Mouse (Mus musculus): Measurements from ENCODE around the gene Arhgef12.

Arhgef12 gene

DNA sequence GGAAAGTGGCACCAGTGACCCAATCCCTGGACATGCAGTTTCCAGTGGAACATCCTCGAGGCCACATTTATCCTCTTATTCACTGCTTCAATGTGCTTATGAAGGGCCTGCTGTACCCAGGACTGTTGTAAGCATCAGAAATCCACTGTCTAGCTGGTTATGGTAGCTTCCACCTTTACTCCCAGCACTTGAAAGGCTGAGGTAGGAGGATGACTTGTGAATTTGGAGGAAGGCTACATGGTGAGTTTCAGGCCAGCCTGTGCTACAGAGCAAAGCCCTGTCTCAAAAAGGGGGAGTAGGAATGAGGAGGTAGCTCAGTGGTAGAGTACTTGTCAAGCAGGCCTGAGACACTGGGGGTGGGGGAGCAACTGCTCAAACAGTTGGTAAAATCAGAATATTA lies 1.0 kb upstream of the Arhgef12 start:
- DNase-seq = no peak

DNA sequence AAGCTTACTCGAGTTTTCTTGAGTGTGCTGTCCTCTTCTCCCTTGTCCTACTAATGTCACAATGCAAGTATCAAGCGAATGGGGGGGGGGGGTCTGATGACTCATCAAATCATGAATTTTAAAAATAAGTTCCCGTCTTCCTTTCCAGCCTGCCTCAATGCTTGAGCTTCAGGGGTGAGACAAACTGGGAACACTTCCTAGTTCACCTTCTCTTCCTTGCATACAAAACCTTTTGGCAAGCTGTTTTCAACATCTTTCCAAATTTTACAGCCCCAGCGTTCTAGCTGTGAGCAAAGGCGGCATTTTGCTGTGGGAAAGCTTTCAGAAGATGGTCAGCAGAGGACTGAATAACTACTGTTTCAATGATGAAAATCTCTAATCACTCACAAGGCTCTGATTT lies 516 bp upstream of the Arhgef12 start:
- DNase-seq = no peak

DNA sequence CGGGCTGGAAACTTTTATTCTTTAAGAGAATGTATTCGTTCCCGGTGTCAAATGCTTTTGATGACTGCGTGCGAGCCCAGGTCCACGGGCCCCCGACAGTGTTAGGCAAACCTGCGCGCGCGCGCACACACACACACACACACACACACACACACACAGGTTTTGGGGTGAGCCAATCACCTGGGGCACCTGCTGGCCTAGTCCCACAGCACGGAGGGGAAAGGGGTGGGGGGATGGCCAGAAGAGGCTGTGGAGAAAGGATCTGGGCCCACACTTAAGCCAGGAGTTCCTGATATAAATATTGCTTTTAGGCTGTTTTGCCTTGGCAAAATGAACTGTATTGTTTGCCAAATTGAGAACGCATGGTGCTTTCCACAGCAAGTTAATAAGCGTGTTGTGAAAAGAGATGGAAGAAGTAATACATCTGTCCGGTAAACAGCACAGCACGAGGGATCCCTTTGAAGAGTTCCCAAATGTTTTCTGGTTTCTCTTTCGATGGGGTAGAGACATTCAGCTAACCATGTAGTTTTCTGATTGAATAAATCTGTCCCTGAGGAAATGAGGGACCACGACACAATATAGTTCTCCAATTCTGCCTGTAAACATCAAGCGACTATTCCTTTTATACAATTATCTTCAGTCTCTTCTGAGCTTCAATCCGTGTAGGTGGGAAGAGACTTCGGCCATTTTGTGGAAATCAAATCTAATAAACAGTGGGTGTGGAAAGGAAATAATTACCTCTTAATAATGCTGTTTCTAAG lies 433 bp downstream of the Arhgef12 start:
- DNase-seq = no peak

DNA sequence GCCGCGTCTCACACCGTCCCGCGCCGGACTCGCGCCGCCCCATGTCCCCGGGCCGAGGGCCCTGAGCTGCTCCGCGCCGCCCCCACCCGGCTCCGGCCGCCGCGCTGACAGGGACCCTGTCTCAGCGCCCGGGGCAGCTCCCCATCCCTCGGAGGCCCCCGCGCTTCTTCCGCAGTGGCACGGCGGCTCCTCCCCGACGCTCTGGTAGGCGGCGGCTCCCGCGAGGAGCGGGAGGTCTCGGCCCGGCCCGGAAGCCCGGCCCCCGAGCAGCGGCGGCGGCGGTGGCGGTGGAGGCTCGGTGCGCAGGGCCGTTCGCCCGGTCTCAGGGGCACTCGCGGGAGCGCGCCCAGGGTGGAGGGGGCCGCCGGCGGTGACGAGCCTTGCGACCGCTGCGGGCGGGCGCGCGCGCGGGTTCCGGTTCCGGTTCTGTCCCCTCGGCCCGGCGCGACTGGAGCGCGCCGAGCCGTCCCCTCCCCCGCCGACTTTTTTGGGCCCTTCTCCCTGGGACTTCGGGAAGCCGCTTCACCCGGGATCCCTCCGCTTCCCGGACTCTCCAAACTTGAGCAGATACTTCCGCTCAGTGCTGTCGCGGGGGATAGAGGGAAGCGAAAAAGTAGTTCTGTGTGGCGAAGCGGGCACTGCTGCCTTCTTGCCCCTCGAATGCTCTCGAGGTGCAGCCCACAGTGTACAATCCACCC lies 1.2 kb downstream of the Arhgef12 start:
- peak; percentile 93 for DNase-seq

DNA sequence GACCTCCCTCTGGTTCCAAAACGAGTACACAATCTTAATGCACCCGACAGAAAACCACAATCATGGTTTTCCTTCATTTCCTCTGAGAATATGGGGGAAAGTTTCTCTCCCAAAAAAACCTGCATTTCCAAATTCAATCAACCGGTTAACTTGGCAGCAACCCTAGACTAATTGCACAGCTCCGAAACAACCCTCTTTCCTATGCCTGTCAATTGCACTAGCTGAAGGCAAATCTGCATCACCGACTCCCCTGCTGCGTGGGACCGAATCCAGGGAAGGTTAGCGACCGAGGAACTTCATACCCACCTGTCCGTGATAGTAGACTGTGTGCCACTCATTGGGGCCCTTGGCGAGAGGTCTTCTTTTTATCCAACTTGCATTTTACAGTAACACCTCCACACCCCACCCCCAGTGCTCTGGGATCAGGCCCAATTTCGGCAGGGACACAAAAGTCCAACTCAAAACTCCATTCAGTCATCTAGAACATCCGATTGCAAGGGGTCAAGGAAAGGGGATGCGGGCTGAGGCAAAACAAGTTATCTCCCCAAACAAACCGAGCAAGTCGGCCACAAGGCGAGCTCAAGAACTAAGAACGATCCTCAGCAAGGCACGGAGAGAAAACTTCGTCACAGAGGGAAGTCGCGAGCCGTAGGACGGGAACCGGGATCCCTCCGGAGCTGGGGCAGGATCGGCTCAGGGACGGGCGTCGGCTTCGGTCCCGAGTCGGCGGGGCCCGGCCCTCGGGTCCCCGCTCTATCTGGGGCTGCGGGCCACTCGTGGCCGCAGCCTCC lies 2.0 kb downstream of the Arhgef12 start:
- peak; percentile 78 for DNase-seq

DNA sequence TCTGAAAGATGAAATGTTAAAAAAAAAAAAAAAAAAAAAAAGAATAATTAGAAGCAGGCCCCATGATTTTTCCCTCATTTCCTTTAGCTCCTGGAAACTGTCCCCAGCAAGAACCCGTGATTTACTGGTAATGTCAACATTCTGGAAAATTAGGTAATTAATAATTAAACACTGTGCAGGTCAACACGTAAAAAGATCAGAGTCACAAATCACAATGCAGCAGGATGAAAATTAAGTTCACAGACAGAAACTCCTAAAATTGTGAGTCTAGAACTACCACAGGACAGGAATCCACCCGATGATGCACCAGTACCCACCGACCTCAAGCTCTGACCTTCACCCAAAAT lies 2.5 kb downstream of the Arhgef12 start:
- no peak for DNase-seq

DNA sequence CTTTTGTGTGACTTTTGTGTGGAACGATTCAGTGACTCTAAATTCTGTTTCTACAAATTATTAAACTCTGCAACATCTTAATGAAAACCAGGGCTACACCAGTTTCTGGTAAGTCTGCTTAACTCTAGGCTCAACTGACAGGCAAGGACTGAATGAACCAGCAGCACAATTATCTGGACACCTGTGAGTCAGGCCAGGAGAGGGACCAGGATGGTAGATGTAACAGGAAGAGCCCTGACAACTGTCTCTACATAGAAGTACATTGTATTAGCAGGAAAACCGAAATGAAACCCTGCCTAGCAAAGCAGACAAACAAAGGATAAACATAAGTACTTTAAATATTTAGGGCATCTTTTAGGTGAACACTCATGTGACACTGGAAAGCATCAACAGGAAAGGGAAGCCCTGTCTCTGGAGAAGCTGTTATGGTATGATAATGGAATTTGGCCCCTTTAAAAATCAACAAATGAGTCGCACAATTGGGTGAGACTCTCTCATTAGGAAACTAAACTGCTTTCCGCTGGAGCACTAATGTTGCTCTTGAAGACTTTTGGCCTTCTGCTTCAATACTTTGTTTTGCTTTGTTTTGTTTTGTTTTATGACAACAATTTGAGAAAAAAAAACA lies 3.3 kb downstream of the Arhgef12 start:
- no peak for DNase-seq

DNA sequence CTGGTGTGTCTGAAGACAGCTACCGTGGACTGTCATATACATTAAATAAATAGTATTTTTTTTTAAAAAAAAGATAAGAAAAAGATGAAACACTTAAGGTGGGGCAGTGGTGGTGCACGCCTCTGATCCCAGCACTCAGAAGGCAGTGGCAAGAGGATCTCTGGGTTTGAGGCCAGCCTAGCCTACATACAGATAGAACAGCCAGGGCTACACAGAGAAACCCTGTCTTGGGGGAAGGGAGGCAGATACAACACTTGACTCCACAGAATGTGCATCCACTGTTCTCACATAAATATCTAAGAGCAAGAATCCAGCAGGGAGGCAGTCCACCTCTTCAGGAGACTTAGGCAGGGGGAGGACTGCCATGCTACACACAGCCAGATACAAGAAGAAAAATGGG lies 4.1 kb downstream of the Arhgef12 start:
- no peak for DNase-seq

DNA sequence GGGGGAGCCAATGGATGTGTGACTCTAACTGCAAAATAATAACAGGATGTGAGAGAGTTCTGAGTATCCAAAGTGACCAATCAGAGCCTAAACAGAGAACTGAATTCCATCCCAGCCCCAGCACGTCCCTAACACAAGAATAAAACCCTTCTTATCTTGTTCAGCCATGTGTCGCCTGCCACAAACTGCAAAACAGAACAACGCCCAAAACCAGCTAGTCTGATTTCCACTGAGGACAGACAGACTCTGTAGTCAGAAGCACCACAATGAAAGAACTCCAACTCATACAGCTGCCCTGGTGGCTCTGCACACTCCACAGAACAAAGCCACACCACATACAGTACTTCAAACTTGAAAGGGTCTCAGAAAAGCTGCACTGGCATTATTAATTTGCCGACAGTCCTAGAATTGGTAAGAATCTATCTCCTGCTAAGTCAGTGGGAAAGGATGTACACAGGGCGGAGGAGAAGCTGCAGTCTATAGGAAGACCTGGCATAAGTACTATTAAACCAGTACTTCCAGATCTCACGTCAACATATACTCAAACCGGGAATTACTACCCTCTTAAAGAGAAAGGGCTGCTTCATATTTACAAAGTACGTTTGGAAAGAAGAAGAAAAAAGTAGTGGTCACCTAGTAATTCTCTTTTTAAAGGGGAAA lies 5.0 kb downstream of the Arhgef12 start:
- no peak for DNase-seq

DNA sequence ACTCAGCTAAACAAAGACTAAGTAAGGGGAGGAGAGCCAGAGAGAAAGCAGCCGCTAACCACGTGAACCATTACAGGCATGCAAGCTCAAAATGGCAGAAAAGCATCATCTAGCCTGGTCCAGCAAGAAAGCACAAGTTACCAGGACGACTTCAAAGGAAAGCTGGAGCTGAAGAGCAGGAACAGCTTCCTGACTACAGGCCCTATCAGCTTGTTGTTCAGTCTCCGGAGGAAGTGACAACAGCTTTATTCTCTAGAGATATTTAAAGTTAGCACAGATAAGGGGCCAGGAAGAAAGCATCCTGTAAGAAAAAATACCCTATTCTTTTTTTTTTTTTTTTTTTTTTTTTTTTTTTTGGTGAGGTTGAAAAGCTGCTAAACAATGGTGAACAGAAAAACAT lies 8.1 kb downstream of the Arhgef12 start:
- no peak for DNase-seq

DNA sequence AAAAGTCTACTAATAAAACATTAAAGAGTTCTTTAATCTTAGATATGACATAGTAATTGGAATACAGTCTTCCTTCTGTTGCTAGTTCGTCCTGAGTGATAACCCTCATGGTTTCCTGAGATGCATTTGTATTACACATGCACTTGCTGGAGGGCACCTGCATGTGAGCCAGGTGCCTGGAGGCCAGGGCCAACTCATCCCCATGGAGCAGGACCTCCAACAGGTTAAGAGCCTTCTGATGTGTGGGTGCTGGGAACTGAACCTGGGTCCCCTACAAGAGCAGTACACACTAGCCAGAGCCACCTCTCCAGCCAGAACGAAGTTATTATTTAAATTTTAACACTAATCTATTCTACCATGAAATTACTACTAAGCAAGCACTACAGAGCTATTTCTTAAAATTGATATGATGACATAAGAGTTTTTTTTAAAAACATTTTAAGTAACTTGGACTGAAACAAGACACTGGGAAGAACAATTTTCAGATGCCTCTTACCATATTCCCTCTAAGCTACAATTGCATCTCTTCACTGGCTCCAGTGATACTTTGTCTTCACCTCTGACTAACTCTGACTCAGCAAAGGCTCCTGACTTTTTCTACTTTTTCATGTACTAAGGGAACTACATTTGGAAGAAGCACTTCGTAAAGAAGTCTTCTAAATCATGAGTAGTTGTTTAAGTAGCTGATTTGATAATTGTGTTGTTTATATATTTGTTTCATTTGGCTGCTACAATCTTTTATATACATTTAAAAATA lies 9.1 kb downstream of the Arhgef12 start:
- DNase-seq = no peak

DNA sequence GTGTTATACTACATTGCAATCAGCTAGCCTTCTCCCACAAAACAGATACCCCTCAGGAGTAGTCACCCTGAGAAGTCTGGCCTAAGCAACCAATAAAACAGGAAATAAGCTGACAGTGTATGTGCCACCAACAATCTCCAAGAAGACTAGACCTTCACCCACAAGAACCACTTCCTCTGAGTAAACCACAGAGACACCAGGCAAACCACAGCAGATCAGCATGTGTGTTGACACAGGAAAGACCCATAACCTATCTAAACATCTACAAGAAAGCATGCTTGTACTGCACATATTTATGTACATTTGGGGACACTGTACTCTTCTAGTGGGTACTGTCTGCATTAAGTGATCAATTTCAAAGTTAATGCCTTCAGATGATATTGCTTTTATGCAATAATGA lies 10.7 kb downstream of the Arhgef12 start:
- DNase-seq = no peak

DNA sequence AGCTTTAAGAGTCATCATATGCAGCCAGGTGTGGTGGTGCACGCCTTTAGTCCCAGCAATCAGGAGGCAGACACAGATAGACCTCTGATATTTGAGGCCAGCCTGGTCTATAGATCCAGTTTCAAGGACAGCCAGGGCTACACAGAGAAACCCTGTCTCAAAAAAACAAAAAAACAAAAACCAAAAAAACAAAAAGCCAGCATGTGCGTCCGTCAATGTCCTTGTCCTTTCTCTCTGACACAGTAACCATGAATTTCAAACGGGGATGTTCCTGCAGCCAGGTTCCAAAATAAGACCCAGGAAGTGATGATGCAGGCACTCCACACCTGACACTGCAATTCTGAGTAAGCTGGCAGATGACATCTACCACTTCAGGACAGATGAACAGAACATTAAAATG lies 12.2 kb downstream of the Arhgef12 start:
- DNase-seq = no peak

DNA sequence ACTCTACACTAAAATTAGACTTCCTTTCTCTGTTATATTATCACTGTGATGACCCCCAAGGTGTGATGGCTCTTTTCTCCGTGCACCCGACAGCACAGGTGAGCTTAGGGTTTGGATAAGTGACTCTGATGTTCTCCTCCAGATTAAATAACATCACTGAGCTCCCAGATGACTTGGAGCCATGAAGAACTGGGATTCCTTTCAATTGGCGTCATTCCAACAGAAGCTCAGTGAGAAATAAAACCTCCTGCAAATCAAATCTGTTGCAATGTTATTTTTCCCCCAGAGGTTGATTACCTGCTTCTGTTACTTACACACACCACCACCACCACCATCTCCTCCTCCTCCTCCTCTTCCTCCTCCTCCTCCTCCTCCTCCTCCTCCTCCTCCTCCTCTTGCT lies 13.2 kb downstream of the Arhgef12 start:
- DNase-seq = no peak

DNA sequence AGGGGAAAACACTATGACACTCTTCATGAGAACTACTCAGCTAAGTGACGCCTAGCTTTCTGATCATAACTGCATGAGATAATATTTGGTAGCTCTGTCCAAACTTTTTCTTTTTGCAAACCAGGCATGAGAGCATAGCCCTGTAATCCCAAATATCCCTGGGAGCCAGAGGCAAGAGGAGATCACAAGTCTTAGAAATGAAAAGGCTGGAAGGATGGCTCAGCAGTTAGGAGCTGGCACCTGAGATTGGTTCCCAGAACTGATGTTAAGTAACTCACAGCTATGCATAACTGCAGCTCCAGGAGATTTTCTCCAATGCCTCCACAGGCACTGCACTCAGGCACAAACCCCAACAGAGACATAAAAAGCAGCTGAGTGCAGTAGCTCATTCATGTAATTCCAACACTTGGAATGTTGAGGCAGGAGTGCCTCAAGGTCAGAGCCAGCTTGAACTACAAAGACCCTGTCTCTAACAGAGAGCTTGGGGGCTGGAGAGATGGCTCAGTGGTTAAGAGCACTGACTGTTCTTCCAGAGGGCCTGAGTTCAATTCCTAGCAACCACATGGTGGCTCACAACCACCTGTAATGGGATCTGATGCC lies 21.3 kb downstream of the Arhgef12 start:
- no peak for DNase-seq

DNA sequence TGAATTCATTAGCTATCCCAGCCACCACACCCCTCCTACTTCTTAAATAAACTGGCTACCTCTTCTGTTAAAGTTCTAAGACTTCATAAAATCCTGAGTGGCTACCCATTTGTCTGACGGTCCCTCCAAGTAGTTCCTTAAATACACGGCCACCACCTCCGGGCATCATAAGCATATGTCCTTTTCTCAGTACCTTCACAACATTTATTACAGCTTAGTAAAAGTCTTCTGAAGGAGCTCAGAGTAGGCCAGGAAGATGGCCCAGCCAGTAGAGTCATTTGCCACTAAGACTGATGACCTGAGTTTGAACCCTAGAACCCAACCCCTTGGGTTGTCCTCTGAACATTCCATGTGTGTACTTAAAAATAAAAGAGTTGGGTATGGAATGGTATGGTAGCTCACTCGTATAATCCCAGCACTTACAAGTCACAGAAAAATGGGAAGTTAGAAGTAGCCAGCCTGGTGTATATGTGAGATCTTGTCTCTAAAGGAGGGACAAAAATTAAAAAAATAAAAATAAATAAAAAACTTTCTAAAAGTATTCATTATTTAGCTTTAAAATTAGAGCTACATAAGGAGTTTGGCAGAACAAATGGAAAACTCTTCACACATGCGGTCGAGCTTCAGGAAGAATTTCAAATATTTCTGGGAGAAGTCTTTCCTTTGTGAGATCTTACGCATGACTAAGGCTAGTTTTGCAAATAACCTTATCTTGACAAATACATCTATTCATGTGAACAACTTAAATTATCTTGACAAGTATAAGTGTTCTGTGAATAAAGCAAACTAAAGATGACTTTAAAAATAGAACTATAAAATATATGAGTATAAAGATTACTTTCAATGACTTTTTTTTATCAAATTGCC lies 22.3 kb downstream of the Arhgef12 start:
- no peak for DNase-seq

DNA sequence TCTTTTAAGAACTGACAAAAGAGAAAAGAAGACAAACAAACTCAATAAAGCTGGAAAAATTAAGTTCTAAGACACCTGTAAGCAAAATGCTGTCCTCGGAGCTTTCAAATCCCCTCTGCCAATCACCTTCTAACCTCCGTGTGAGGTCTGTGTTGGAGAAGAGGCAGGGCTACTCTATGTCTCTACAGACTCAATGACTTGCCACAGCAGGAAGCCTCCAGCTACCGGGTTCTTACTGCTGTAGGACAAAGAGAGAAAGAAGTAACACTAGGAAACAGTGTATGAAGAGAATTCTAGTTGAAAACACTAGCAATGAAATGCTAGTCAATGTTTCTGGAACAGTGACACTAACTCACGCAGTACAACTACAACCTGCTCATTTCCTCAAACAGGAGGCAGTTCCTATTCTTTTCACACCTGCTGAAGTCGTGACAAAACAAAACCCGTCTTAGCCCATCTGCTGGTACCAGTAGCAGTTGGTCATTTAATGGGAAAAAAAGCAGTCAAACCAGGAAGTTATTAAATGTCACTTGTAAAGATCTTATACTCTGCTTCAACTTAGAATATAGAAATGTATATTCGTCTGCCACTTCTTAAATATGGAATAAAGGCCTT lies 23.5 kb downstream of the Arhgef12 start:
- no peak for DNase-seq

DNA sequence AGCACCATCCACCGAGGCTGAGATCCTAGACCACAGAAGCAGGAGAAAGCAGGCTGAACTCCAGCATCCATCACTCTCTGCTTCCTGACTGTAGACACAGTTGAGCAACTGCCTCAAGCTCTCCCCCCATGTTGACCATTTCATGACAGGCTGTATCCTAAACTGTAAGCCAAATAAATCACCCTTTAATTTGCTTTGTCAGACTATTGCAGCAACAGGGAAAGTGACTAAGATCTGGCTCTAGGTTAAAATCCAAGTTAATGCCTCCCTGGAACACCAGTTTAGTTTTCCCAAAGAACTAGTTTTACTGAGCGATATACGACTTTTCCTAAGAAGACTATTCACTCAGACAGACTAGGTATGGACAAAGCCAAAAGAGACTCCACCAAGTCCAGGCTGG lies 28.3 kb downstream of the Arhgef12 start:
- no peak for DNase-seq

DNA sequence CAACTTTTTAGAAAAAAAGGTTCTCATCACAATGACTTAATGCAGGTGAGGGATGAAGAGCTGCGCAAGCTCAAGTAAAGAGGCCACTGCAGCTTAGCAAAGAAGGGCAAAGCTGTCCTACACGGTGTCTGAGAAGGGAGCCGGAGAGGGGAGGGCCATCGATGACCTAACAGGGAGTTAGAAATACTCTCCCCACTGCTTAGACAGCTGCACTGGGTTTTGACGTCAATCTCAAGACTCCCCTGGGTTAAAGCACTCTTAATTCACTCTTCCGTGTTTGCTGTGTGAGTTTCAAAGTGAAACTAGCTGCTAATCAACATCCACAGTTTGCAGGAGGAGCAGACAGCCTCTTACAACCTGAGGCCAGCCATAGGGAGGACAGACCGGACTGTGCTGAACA lies 30.9 kb downstream of the Arhgef12 start:
- no peak for DNase-seq

DNA sequence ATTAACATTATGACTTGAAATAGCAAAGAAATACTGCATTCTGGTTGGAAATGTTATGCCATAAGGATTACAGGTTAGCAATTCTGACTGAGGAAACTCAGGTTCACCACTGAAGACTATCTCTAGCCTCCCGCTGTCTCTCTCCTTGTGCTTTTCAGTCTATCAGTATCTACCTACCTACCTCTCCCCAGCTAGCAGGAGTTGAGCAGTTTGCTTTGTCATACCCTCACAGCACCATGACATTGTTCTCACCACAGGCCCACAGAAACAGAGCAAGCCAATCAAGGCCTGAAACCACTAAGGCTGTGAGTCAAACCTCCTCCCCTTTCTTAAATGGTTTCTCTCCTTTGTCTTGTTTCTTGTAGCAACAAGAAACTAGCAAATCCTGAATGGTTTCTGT lies 32.4 kb downstream of the Arhgef12 start:
- no peak for DNase-seq

Data from kidney, adult 18-20 months (tissue).